Mouse (Mus musculus) spleen, postnatal 14 days (tissue): ENCODE measurements around the gene Tbc1d30.

Source experiments
- DNase-seq, 2 experiments: peaks; one replicate each; pipeline ENCODE4 v3.0.0; 2021 to 2022; ENCODE audit warnings: low spot score in 2 of 2

Gene Tbc1d30

GRCm38 (mm10) chr10:121314186-121314585 is 36.9 kb downstream of the Tbc1d30 start:
- DNase-seq, result no peak

DNA sequence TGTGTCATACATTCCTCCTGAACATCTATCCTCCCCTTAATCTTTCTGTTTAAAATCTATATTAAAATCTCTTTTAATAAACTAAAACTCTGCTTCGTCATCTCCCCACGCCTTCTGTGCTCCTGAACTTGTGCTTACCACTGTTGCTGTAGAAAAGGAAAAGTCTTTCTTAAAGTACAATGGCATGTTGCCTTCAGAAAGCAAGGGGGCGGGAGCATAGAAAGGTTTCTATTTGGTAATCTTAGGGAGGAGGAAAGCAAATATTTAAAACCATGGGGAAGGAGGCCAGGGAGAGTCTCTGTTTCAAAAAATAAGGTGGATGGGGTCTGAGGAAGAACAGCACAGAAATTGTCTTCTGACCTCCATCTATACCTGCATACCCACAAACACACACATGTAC is 38.0 kb downstream of the Tbc1d30 start:
- DNase-seq, result no peak

GRCm38 (mm10) chr10:121310511-121311221 is 40.4 kb downstream of the Tbc1d30 start:
- peak in 1 of 2 experiments; percentile 7 for DNase-seq

GRCm38 (mm10) chr10:121309801-121310510 is 41.1 kb downstream of the Tbc1d30 start:
- no peak for DNase-seq

- no peak for DNase-seq
These were observed 41.9 kb downstream of the Tbc1d30 start for GRCm38 (mm10) chr10:121309123-121309655.

DNA sequence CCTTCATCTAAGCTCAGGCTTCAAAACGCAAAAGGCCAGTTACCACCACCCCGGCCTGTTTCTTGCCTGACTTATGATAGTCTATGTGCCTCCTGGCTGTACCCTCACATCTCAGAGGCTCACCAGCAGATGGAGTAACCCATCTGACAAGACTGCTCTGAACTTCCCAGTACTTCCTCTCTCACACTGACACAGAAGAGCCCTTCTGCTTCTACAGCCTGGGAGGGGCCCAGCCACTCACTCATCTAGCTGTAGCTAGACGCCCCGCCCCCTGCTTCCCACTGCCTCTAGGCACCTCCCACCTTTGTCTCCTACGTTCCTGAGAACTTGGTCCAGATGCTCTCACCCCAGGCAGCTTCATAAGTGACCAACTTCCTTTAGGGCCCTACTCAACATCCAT is 45.6 kb downstream of the Tbc1d30 start:
- DNase-seq, result no peak

GRCm38 (mm10) chr10:121303559-121303958 is 47.5 kb downstream of the Tbc1d30 start:
- no peak for DNase-seq

DNA sequence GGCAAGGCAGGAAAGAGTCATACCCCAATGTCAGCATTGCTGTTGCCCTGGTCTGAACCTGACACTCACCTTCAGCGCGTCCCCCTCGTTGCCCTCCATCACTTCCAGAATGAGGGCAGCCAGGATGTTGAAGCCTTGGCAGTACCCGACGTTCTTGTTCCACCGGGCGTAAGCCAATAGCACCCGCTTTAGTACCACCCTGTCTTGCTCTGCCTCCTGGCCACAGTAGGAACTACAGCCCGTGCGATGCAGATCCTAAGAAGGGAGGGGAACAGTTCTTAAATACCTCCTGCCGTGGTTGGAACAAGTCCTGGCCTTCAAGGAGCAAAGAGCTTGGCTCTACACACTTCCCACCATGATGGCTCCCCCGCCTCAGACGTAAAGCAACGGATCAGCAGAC is 49.2 kb downstream of the Tbc1d30 start:
- DNase-seq, result no peak

DNA sequence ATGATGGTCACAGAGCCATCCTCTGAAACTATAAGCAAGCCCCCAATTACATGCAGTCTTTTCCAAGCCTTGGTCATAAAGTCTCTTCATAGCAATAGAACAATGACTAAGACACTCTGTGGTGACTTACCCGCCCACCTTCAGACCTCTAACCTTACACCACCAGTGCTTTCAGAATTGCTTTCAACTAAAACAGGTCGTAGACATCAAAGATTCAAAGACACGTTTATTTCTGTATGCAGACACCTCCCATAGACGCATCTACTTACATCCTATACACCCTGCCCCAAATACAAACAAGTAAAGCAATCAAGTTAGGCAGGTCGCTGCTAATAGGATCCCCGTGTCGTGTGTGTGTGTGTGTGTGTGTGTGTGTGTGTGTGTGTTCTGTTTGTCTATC is 50.4 kb downstream of the Tbc1d30 start:
- no peak for DNase-seq

DNA sequence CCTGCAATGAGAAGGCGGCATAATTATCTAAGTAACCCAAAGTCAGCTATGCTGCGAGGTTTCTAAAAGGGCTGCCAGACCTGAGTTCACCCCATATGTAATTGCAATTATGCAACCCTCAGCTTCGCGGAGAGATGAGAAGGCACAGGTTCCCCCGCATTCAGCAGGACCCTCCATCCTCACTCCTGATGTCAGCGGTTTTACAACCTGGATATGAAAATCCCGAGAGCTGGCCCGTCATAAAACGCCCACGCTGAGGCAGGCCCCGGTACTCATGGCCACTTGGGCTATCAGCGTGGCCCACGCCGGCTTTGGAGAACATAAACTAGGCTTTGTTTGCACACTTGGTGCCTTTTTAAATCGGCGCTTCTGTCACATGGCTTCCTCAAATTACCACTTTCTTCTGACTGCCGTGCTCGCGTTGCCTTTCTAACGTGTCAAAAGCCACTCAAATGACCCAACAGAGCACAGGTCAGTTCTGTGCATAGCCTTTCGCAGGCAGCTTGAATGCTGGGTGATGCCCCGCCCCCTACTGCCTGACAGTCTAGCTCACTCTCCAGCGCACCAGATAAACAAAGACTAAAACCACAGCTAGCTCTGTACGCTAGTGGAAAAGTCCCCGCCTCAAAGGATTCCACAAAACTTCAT is 53.9 kb downstream of the Tbc1d30 start:
- DNase-seq, result no peak

DNA sequence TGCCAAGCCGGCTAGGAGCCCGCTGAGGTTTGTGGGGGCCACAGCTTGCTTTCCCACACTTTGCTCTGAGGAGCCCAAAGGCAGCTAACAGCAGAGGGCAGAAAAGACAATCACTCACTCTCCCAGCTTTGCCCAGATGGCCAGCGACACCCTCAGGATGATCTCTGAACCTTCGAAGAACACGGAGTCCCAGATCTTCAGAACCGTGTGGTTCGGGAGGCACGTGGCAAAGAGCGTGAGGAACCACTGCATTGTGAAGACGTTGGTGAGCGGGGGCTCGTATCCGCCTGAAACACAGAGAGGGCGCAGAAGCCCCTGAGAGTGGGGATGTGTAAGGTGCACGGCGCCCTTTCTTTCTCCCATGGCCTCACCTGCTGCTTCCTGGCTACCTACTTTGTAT is 56.6 kb downstream of the Tbc1d30 start:
- no peak for DNase-seq

GRCm38 (mm10) chr10:121293829-121294228 is 57.2 kb downstream of the Tbc1d30 start:
- DNase-seq, result no peak

DNA sequence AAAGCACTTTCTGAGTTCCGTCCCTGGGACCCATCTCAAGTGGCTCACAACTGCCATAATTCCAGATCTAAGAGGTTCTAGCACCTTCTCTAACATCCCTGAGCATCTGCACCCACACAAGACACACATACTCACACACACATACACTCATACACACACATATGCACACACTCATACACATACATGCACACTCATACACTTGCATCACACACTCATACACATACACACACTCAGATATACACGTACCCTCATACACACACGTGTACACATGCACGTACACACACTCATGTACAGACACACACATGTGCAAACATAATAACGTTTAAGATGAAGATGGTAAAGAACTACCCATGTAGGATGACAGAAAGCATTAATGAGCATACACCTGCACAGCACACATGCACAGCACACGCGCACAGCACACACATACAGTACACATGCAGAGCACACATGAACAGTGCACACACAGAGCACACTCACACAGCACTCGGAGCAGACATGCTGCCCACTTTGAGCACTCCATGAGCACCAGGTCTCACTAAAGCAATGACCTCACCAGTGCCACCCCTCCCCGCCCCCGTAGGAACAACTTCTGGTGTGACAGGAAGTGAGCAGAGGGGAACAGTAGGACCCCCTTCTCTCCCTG is 59.7 kb downstream of the Tbc1d30 start:
- DNase-seq, result no peak

- DNase-seq, result no peak
These were observed 60.4 kb downstream of the Tbc1d30 start for GRCm38 (mm10) chr10:121290682-121291078.

GRCm38 (mm10) chr10:121289970-121290681 is 61.0 kb downstream of the Tbc1d30 start:
- DNase-seq, result no peak

DNA sequence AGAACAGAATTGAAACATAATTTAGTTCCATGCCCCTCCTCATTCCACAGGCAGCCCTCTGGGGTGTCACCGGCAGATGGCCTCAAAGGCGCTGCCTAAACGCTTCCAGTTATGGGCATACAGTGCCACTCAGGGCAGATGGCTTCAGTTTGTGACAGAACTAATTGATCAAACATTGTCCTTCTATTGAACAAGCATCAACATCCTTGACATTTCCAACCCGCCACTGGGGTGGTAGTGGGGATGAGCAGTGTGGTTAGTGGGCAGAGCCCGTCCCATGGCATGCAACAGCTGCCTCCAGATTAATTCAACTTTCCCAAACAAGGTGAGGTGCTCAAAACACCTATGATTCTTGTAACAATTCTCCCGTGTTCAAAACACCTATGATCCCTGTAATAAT is 68.2 kb downstream of the Tbc1d30 start:
- DNase-seq, result no peak

- no peak for DNase-seq
These were observed 68.6 kb downstream of the Tbc1d30 start for GRCm38 (mm10) chr10:121282436-121282835.

DNA sequence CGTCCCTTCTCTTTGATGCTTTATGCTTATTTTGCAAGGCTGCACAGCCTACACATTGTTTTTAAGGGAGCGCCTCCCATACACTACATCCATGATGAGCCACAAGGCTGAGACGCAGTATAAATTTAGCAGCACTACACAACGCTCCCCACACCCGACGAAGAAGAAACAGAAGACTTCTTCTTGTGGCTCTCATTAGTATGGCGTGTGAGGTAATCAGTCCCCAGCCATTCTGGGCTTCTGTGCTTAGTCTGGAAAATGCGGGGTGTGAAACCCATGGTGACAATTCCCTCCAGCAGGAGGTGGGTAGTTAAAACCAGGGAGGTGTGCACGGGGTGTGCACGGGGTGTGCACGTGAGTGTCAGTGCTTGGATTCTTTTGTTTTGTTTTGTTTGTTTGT is 70.1 kb downstream of the Tbc1d30 start:
- DNase-seq, result no peak

GRCm38 (mm10) chr10:121277022-121277471 is 74.0 kb downstream of the Tbc1d30 start:
- no peak for DNase-seq

DNA sequence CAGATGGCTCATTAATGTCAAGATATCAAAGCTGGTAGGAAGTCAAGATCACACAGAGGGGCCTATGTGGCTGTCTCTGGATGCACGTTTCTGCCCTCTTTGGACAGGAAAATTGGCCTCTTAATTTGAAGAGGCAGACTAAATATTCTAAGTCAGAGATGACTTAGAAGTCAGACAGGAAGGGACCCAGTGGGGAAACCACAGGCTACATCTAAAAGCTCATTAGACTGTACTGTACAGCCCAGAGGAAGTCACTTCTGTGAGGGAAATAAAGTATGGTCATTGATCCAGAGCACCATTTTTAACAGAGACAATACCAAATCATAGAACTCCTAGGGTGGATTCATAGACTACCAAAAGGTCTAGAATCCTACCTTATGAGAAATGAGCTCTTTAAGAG is 76.1 kb downstream of the Tbc1d30 start:
- DNase-seq, result no peak

- DNase-seq, result no peak
These were observed 80.1 kb downstream of the Tbc1d30 start for GRCm38 (mm10) chr10:121271002-121271401.
